Mouse (Mus musculus): ENCODE results near the gene Zan.
A peak's percentile ranks its signal among the peaks of the same experiment; 100 is the strongest.

The Zan gene

GRCm38 (mm10) chr5:137476964-137477363 lies at the start of gene Zan:
TSS of gene Zan (minus strand) at chr5:137477064.
- no peak for DNase-seq

- no peak for DNase-seq
Measured at GRCm38 (mm10) chr5:137526192-137526936, 49.5 kb upstream of the Zan start.

GRCm38 (mm10) chr5:137525511-137525910 lies 48.6 kb upstream of the Zan start:
- no peak for DNase-seq

- DNase-seq, result no peak
Measured at GRCm38 (mm10) chr5:137524671-137525070, 47.8 kb upstream of the Zan start.

GRCm38 (mm10) chr5:137524251-137524515 lies 47.3 kb upstream of the Zan start:
- no peak for DNase-seq

GRCm38 (mm10) chr5:137523396-137524250 lies 46.8 kb upstream of the Zan start:
- DNase-seq, result no peak

- DNase-seq, result no peak
Measured at GRCm38 (mm10) chr5:137522711-137523110, 45.8 kb upstream of the Zan start.

GRCm38 (mm10) chr5:137521861-137522260 lies 45.0 kb upstream of the Zan start:
- no peak for DNase-seq

GRCm38 (mm10) chr5:137519691-137520550 lies 43.1 kb upstream of the Zan start:
- DNase-seq, result no peak

GRCm38 (mm10) chr5:137518436-137518835 lies 41.6 kb upstream of the Zan start, which contains the start of gene Gigyf1:
TSS of gene Gigyf1 (plus strand) at chr5:137518548.
- no peak for DNase-seq

GRCm38 (mm10) chr5:137514811-137515210 lies 37.9 kb upstream of the Zan start:
- DNase-seq, result no peak

GRCm38 (mm10) chr5:137513951-137514721 lies 37.3 kb upstream of the Zan start:
- no peak for DNase-seq

- peak; percentile 25 for DNase-seq
Measured at GRCm38 (mm10) chr5:137512847-137513794, 36.3 kb upstream of the Zan start.

- no peak for DNase-seq
Measured at GRCm38 (mm10) chr5:137511706-137512105, 34.8 kb upstream of the Zan start.

- peak; percentile 47 for DNase-seq
Measured at GRCm38 (mm10) chr5:137510573-137511390, 33.9 kb upstream of the Zan start.

- peak; percentile 84 for DNase-seq
Measured at GRCm38 (mm10) chr5:137510014-137510501, 33.2 kb upstream of the Zan start.

- DNase-seq, result peak; percentile 40
Measured at GRCm38 (mm10) chr5:137504041-137504440, 27.2 kb upstream of the Zan start.

- peak; percentile 86 for DNase-seq
Measured at GRCm38 (mm10) chr5:137502667-137503110, 25.8 kb upstream of the Zan start.

- DNase-seq, result peak; percentile 100
Measured at GRCm38 (mm10) chr5:137501709-137502666, 25.1 kb upstream of the Zan start, which contains the start of gene Pop7. TSS of gene Pop7 (minus strand) at chr5:137502518.
